In genomic region chr13:28662316-28662752, GRCm38 (mm10) we compare ENCODE assay signal across 17 mouse cellular contexts.
DNase-seq lines count a peak whose midpoint lies in the region; ATAC-seq lines count a peak whose summit lies in the region.
"Had no signal": no experiment of that assay in that cellular context is flagged by ENCODE, and none has a peak within 500 bp of the region (broad histone marks: within the 10 kb centered on the region; RNA-seq: fewer than 3 reads in every experiment).

No protein-coding gene starts in this region.

- no peaks in the 10 kb centered on the region for H3K9me3 ChIP-seq in forebrain, embryonic 10.5 days
- no peaks in the 10 kb centered on the region for H3K9me3 ChIP-seq in forebrain, embryonic 15.5 days
- H3K9me3 ChIP-seq in embryonic facial prominence, embryonic 10.5 days, result no peaks in the 10 kb centered on the region
- no peaks in the 10 kb centered on the region for H3K9me3 ChIP-seq in liver, embryonic 15.5 days (replicated peaks)
- no peaks in the 10 kb centered on the region for H3K9me3 ChIP-seq in heart, embryonic 11.5 days (replicated peaks; ENCODE audit: control insufficient read depth, low read length)
- H3K9me3 ChIP-seq in hindbrain, embryonic 12.5 days (replicated peaks), result no peaks in the 10 kb centered on the region
- H3K9me3 ChIP-seq: embryonic facial prominence, embryonic 15.5 days; forebrain, embryonic 13.5 days; heart, embryonic 13.5 days; hindbrain, embryonic 13.5 days had no signal

- no peak overlapping the region for H3K4me2 ChIP-seq in forebrain, embryonic 15.5 days (replicated peaks)
- H3K4me2 ChIP-seq in liver, embryonic 15.5 days, result no peak overlapping the region
- no peak overlapping the region for H3K4me2 ChIP-seq in heart, embryonic 11.5 days
- no peak overlapping the region for H3K4me2 ChIP-seq in hindbrain, embryonic 12.5 days (replicated peaks)
- H3K4me2 ChIP-seq: embryonic facial prominence, embryonic 15.5 days; forebrain, embryonic 13.5 days; heart, embryonic 13.5 days; hindbrain, embryonic 13.5 days had no signal

- DNase-seq in forebrain, embryonic 10.5 days (ENCODE audit: extremely low spot score, low spot score), result no peak
- no peak for DNase-seq in embryonic facial prominence, embryonic 10.5 days (ENCODE audit: low spot score)
- DNase-seq in kidney, postnatal 14 days, result peak; percentile 25
- no peak for DNase-seq in gastrocnemius, postnatal 25 days
- DNase-seq: cerebellum, adult 18-20 months; lung, adult 2 months; right cerebral cortex, postnatal 14 days; thymus, postnatal 14 days had no signal

- ATAC-seq in forebrain, embryonic 15.5 days (replicated peaks), result no peak
- ATAC-seq in liver, embryonic 15.5 days (ENCODE audit: insufficient read depth), result peak; percentile 88
- ATAC-seq in heart, embryonic 11.5 days (replicated peaks; ENCODE audit: insufficient number of reproducible peaks, low FRiP score, low TSS enrichment), result no peak
- no peak for ATAC-seq in hindbrain, embryonic 12.5 days (ENCODE audit: low FRiP score)
- ATAC-seq: forebrain, embryonic 13.5 days; Patski had no signal

- H3K36me3 ChIP-seq in forebrain, embryonic 10.5 days (replicated peaks), result 0 out of 2 replicates have a peak, but pooled peaks cover 2% of the 10 kb centered on the region
- H3K36me3 ChIP-seq in forebrain, embryonic 15.5 days, result no peaks in the 10 kb centered on the region
- H3K36me3 ChIP-seq in embryonic facial prominence, embryonic 10.5 days (replicated peaks), result peaks cover 4% of the 10 kb centered on the region
- H3K36me3 ChIP-seq in liver, embryonic 15.5 days (replicated peaks), result no peaks in the 10 kb centered on the region
- H3K36me3 ChIP-seq in heart, embryonic 11.5 days (ENCODE audit: control insufficient read depth, insufficient read depth, low read length), result no peaks in the 10 kb centered on the region
- H3K36me3 ChIP-seq in hindbrain, embryonic 12.5 days, result no peaks in the 10 kb centered on the region
- H3K36me3 ChIP-seq: embryonic facial prominence, embryonic 15.5 days; heart, embryonic 13.5 days; hindbrain, embryonic 13.5 days had no signal

- H3K27me3 ChIP-seq in forebrain, embryonic 10.5 days (ENCODE audit: poor library complexity, severe bottlenecking), result no peaks in the 10 kb centered on the region
- H3K27me3 ChIP-seq in forebrain, embryonic 15.5 days, result no peaks in the 10 kb centered on the region
- H3K27me3 ChIP-seq in embryonic facial prominence, embryonic 10.5 days (replicated peaks; ENCODE audit: low read depth, poor library complexity, severe bottlenecking), result no peaks in the 10 kb centered on the region
- no peaks in the 10 kb centered on the region for H3K27me3 ChIP-seq in liver, embryonic 15.5 days
- no peaks in the 10 kb centered on the region for H3K27me3 ChIP-seq in heart, embryonic 11.5 days (ENCODE audit: control insufficient read depth, insufficient read depth, low read length)
- H3K27me3 ChIP-seq in hindbrain, embryonic 12.5 days, result no peaks in the 10 kb centered on the region
- H3K27me3 ChIP-seq: embryonic facial prominence, embryonic 15.5 days; forebrain, embryonic 13.5 days; heart, embryonic 13.5 days; hindbrain, embryonic 13.5 days; Patski had no signal

- H3K4me1 ChIP-seq in forebrain, embryonic 10.5 days, result peaks cover 60% of the 10 kb centered on the region
- H3K4me1 ChIP-seq in forebrain, embryonic 15.5 days, result peaks cover 29% of the 10 kb centered on the region
- H3K4me1 ChIP-seq in embryonic facial prominence, embryonic 10.5 days, result peaks cover 78% of the 10 kb centered on the region
- H3K4me1 ChIP-seq in liver, embryonic 15.5 days (replicated peaks), result no peaks in the 10 kb centered on the region; the same call in 1 of the 2 replicates
- peaks cover 20% of the 10 kb centered on the region for H3K4me1 ChIP-seq in heart, embryonic 11.5 days (ENCODE audit: control insufficient read depth, insufficient read depth, low read length)
- peaks cover 34% of the 10 kb centered on the region for H3K4me1 ChIP-seq in hindbrain, embryonic 12.5 days

- WGBS in forebrain, embryonic 10.5 days, result 89% methylated on average over 3 of the region's 3 CpGs
- WGBS in forebrain, embryonic 15.5 days, result 87% methylated on average over 3 of the region's 3 CpGs
- WGBS in embryonic facial prominence, embryonic 10.5 days, result 79% methylated on average over 3 of the region's 3 CpGs
- WGBS in liver, embryonic 15.5 days (ENCODE audit: insufficient replicate concordance), result 26% methylated on average over 3 of the region's 3 CpGs
- 49% methylated on average over 3 of the region's 3 CpGs for WGBS in heart, embryonic 11.5 days (ENCODE audit: insufficient replicate concordance)
- 79% methylated on average over 3 of the region's 3 CpGs for WGBS in hindbrain, embryonic 12.5 days

- H3K9ac ChIP-seq in forebrain, embryonic 15.5 days (replicated peaks), result no peak overlapping the region
- no peak overlapping the region for H3K9ac ChIP-seq in liver, embryonic 15.5 days
- no peak overlapping the region for H3K9ac ChIP-seq in heart, embryonic 11.5 days (ENCODE audit: low read depth, low read length)
- H3K9ac ChIP-seq in hindbrain, embryonic 12.5 days, result no peak overlapping the region
- H3K9ac ChIP-seq: embryonic facial prominence, embryonic 15.5 days; forebrain, embryonic 13.5 days; heart, embryonic 13.5 days; hindbrain, embryonic 13.5 days had no signal

- H3K27ac ChIP-seq in forebrain, embryonic 10.5 days, result peak overlapping the region; percentile 58; the same call in 1 of the 2 replicates
- H3K27ac ChIP-seq in forebrain, embryonic 15.5 days (replicated peaks), result no peak overlapping the region
- peak overlapping the region; percentile 74 for H3K27ac ChIP-seq in embryonic facial prominence, embryonic 10.5 days (replicated peaks)
- no peak overlapping the region for H3K27ac ChIP-seq in liver, embryonic 15.5 days (replicated peaks)
- no peak overlapping the region for H3K27ac ChIP-seq in heart, embryonic 11.5 days (ENCODE audit: low read depth, low read length)
- H3K27ac ChIP-seq in hindbrain, embryonic 12.5 days, result no peak overlapping the region
- H3K27ac ChIP-seq: embryonic facial prominence, embryonic 15.5 days; forebrain, embryonic 13.5 days had no signal

- H3K4me3 ChIP-seq in forebrain, embryonic 10.5 days, result no peak overlapping the region
- H3K4me3 ChIP-seq in forebrain, embryonic 15.5 days, result no peak overlapping the region
- no peak overlapping the region for H3K4me3 ChIP-seq in embryonic facial prominence, embryonic 10.5 days
- no peak overlapping the region for H3K4me3 ChIP-seq in liver, embryonic 15.5 days (replicated peaks)
- H3K4me3 ChIP-seq in heart, embryonic 11.5 days (ENCODE audit: low read depth, low read length), result no peak overlapping the region
- H3K4me3 ChIP-seq in hindbrain, embryonic 12.5 days, result no peak overlapping the region
- H3K4me3 ChIP-seq: embryonic facial prominence, embryonic 15.5 days; forebrain, embryonic 13.5 days; heart, embryonic 13.5 days; hindbrain, embryonic 13.5 days had no signal

Comparison
In these comparisons a context has a peak if more than half of its experiments do, and no peak if none do; other contexts are left out.
1. H3K27ac ChIP-seq: peak in forebrain, embryonic 10.5 days (single experiment) and embryonic facial prominence, embryonic 10.5 days (single experiment); none in forebrain, embryonic 15.5 days (single experiment), liver, embryonic 15.5 days (single experiment), heart, embryonic 11.5 days (single experiment) and hindbrain, embryonic 12.5 days (single experiment).